Mouse (Mus musculus) ovary, postnatal 14 days (tissue): ENCODE measurements around the gene Ubl4b.

ENCODE experiments used
- DNase-seq: peaks from one replicate; pipeline ENCODE4 v3.0.0; 2022; ENCODE audit warnings: low spot score

The Ubl4b gene

DNA sequence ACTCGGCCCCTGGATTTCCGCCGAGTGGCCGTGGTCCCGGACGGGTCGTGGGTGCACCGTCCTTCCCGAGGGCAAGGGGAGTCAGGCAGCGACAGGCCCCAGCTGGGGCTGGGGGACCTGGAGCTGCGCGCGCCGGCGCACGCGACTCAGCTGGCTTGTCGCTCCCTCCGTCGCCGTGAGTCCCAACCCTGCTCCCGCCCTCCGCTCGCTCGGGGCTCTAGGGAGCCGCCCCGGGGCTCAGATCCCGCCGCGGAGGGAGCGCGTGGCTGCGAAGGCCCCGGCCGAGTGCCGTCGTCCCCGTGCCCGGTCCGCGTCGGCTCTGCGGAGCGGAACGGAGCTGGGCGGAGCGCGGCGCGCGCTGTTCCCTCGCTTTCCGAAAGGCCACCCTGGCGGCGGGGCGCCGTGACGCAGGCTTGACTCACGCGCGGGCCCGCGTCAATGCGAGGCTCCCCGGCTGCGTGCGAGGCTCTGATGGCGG is 37.2 kb downstream of the Ubl4b start, which contains the start of gene Slc6a17:
Slc6a17 (minus strand) TSS at position 388 of the 478 bp plus-strand sequence.
- DNase-seq = no peak

DNA sequence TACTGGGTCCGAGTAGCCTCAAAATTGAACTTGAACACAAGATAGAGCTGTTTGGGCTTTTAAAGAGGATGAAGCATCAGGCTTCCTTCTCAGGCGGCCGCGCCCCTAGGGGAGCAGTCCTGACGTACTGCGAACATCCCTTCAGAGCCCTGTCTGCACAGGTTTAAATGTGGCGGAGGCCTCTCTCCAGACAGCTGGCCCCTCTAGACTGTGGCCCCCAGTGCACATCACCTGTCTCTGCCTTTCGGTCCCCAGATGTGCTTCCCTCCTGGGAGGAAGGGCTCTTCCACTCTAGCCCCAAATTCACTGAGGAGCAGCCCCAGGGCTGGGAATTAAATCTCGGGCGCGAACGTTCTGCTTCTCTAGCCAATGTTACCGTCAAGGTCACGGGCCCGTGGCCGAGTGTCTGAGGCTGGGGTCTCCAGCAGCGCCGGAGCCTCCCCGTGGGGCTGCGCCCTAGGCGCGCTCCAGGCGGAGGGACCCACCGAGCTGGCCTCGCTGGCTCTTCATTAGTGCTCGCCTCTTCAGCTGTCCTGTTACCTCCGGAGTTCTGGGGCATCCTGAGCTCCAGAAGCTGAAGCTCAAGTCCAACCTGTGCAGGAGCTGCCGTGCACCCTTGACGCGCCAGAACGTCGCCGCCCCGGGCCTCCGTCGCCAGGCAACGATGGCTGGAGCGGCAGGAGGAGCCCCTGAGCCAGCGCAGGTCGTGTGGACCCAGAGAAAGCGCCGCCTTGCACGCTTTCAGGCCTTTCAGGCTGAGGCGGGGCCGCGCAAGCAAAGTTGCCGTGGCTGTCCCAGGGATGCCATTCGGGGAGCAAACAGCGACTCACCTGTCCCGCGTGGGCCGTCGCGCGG is 37.9 kb downstream of the Ubl4b start:
- no peak for DNase-seq

DNA sequence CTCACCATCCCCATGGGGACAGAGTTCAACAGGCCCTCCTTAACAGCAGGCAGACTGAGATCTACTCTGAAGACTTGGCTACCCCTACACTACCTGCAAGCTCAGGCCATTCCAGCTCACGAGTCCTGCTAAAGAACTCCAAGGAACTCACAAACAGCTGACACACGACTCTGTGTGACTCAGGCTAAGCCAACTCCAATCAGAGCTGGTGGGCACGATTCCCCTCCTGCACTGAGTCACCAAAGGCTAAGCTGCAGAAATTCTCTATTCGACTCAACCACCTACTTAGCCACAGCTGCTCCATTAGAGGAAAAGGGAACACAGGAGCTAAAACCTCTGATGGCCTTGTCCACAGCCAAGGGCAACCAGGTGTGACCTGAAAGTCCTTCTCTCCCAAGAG is 38.9 kb downstream of the Ubl4b start:
- DNase-seq = no peak

DNA sequence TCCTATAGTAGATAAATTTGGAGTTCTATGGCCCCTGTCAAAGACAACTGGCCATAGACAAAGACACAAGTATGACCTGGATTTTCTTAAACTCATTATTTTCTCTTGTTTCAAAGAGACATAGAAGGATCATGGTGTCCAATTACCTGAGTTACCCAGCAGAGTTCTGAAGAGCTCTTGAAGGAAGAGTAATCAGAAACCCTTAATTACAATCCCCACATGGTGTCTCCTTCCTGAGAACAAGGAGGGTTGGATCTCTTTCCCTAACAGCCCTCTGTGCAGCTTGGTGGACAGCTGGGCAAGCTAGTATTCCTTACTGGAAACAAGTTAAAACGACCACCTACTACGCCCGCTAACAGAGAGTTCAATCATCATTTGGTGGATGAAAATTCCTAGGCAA is 43.5 kb downstream of the Ubl4b start:
- no peak for DNase-seq

DNA sequence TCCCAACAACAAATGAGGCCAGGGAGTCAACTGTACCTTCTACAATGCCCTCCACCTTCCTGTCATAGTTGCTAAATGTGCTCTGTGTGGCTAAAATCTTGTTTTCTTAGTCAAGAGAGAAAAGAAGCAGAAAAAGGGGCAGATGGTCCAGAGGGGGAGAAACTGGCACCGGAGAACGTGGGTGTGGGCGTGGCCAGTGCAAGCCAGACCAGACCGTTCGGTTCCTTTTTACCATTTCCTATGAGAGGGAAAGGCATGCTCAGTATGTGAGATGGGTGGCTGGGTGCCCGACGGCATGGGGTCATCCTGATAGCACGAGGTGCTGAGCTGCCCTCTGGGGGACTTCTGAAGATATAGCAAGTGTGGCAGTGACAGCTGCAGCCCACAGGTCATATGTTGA is 46.2 kb downstream of the Ubl4b start:
- no peak for DNase-seq

DNA sequence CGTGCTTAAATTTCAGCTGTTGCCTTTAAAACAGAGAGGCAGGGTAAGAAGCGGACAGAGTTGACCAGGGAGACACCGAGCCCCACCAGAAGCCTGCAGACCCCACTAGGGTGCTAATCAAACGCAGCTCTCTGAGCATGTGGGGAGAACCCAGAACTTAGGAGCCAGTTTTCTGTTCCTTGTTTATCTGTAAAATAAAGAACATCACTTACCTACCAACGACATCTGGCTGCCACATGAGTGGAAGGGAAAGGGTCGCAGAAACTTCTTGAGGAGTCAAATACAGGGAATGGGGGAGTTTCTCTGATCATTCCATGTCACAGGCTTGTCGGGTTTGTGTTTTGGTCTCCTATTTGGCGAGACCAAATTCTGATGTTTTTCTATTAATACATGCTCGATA is 46.9 kb downstream of the Ubl4b start:
- DNase-seq = no peak

DNA sequence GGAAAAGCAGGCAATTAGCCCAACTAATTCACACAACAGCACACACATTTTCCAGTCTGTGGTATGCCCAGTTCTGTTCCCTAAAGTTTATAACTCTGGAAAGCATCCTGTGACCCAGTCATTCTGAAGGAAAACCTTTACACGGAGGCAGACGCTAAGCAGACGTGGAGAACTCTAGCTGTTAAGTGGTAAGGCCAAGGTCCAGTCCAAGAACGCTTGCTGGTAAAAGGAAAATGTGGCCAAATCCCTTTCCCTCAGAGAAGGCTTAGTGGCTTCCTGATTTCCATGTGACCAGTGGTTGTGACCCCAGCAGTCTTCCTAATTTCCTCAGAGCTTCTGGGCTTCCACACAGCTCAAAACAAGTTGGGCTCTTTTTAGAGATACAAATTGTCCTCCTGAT is 48.3 kb downstream of the Ubl4b start:
- no peak for DNase-seq

DNA sequence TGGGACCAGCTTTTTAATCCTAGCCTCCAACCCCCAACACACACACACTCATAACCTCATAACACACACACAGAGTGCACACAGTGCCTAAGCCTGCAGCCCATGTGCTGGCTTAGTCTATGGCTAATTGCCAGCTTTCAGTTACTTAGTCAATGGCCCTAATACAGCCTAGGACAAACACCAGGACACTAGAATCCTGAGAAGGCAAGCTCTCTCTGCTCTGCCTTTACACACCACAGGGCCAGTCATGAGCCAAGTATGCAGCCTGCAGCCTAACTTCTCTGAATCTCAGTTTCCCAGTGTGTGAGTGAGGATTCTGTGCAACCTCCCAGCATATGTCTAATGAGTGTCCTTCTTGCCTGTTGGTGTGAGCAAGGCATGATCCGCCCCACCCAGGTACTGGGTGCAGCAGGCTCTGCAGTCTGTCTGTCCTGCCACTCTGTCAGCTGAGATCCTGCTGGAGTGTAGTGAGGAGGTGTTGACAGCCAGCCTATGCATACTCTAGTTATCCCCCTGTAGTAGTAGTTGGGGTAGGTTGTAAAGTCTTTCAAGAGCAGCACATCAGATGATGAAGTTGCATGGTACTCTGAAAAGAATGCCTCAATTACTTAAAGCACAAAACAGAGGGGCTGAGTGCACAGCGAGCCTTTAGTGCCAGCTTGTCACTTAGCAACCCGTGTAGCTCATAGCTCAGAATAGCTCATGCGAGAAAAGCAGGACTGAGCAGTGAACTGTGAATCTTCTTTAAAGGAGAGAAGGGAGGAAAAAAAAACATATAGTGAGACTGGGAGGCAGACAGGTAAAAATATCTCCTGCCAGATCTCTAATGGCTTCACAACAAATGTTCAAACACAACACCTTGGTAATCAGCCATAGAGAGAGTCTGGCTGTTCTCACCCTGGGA is 49.2 kb downstream of the Ubl4b start:
- DNase-seq = no peak

DNA sequence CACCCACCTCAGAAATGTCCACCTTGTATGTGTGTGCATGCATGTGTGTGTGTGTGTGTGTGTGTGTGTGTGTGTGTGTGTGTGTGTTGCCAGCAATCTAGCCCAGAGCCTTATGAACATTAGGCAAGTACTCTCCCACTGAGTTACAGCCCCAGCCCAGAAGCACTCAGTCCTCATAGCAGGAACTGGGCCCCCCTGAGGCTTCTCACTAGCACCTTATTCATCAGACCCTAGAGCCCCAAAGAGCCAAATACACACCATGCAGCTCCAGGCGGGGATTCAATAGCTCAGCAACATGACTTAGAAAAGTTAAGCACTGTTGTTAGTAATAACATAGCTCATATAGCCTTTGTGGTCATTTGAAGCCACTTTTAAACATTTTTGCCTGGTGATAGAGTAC is 50.3 kb downstream of the Ubl4b start:
- DNase-seq = no peak

DNA sequence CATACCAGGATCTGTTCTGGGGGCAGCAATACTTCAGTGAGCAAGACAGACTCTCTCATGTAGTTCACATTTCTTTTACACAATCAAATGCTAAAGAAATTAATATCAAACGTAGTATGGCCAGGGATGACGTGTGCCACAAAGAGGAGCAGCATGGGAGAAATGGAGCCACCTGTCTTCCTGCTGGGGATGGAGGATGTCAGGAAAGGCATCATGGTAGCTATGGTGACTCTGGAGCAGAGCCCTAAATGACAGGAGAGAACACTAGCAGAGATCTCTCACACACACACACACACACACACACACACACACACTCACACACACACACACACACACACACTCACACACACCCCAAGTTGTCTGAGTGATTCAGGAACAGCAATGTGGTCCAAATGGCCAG is 51.2 kb downstream of the Ubl4b start:
- no peak for DNase-seq
